Mouse (Mus musculus): ENCODE measurements around the gene Pigo. TPM values are rescaled to one million over a fixed set of nuclear protein-coding genes. Genes with fewer than 3 reads are reported as not detected.

The Pigo gene
- 10 to 100 TPM; 35.7 to 37.4 TPM for total RNA-seq (2023)

DNA sequence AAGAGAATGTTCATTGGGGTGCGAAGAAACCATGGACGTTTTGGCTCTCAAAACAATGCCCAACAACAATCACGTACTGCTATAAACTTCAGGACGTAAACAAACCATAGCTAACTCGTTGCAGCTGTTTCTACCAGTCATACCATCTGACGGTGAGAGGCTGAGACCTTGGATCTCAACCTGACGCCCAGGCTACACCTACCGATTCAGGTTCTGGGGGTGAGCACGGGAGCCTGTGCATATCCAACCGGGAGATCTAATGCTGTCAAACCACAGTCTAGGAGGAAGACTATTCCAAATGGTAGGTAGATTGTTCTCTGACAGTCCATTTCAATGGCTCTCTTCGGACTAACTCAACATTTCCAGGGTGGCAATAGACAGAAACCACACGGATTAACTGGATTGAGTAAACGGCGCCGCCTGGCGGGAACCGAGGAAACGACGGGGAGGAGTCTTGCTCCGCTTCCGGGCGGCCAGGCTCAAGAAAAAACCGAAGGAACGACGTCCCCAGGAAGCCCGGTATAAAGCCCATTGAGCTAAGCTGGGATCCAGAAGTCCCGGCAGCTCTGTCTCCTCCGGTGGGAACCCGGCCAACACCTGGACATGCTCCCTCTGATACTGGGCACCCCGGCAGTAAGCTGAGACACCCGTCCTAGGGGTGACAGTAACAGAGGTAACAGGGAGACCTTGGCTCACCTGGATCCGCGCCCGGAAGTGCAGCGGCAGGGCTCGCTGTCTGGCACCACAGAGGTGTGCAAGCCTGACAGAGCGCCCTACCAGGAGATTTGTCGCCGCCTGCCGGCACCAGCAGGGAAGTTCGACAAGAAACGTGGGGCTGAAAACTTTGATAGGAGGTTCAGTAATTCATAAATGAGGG lies at the start of gene Pigo:
Pigo (minus strand) TSS at position 736 of the 877 bp plus-strand sequence.

DNA sequence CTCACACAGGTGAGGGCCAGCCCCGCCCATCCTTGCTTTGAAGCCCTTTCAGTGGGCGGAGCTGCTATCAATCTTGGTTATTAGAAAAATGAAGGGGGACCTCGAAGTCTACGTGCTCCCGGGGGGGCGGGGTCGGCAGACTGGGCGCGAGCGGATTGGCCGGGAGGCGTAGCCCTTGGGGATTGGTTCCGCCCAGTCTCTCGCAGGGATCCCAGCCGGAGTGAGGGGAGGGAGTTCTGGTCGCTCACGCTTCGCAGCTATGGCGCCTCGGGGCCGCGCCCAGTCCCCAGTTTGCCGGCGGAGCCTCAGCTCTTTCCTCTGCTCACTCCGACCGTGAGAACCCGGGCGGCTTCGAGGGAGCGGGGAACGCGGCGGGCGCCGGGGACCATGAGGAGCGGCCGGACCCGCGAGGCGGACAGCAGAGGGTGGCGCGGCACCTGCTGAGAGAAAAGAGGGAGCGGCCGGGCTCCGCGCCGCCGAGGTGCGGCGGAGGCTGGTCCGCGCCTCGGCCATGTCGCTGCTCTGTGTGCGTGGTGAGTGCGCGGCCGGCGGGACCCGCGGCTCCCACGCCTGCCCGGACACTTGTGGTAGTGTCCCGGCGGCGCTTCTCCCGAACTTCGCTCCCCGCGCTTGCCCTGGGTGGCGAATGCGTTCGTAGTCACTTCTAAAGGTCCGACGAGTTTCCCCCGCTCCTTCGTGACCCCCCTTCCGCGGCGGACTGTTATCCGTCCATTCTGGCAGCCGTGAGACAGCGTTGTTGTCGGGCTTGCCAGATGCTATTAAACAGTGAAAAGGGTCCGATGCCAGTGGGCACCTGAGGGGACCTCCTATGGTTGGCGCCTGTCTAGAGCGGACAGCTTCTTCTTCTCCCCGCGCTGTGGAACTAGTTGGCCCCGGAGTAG lies 33.4 kb upstream of the Pigo start, which contains the start of gene Unc13b:
Unc13b (plus strand) TSS at position 201 of the 902 bp plus-strand sequence.

DNA sequence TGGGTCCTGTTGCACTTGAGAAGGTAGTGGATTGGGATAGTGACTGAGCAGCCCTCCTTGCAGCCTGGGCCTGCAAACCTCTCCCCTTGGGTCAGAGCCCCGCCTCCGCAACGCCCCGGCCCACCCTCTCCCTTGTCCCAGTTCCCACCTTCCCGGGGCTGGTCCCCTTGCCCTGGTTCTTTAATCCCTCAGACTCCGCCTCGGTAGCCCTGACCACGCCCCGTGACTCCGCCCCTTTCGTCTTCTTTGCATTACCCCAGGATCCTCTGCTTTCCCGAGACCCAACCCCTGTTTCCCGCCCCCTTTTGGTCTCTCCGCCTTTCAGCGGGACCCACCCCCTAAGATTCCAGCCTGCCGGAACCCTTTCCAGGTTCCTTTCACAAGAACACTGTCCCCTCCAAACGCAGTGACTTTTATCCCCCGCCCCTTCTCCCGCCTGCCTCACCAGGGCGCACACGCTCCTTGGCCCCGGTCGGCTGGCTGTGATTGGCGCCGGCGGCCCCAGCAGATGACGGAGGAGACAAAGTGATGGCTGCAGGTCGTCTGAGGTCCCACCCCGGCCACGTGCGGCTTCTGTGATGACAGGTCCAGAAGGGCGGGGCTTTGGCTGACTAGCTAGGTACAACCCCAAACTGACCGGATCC lies 20.2 kb upstream of the Pigo start, which contains the start of gene Fam214b:
Fam214b (minus strand) TSS at position 562 of the 644 bp plus-strand sequence.

DNA sequence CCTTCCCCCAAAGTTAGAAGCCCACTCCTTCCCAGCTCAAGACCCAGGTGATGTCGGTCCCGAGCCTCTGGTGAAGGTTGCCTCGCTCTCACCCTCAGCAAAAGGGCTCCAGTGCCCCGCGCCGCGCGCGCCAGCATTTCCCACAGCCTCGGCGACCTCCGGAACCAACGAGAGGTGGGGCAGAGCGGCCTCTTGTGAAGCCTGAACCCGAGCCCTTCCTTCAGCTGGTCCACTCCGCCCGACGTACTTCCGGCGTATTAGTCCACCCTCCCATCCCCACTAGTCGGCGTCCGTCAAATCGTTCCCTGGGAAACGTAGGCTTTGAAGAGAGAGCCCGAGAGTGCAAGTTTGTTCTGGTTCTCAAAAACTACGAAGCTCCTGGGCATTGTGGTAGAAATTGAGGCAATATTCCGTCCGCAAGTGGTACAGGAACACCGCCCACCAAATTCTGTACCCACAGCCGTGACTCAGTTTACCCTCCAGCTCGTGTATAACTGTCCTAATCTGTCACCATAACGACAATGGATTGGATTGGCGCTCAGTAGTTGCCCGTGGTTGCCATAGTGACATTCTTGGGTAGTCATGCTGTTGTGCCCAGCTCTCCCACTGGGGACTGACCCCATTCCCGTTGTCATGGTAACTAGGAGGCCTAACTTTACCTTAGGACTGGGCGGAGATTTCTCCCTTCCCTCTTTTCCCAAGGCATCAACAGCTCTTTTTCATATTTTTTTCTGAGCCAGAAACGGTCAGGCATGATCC lies 5.8 kb upstream of the Pigo start, which contains the start of gene Stoml2:
Stoml2 (minus strand) TSS at position 474 of the 759 bp plus-strand sequence.

DNA sequence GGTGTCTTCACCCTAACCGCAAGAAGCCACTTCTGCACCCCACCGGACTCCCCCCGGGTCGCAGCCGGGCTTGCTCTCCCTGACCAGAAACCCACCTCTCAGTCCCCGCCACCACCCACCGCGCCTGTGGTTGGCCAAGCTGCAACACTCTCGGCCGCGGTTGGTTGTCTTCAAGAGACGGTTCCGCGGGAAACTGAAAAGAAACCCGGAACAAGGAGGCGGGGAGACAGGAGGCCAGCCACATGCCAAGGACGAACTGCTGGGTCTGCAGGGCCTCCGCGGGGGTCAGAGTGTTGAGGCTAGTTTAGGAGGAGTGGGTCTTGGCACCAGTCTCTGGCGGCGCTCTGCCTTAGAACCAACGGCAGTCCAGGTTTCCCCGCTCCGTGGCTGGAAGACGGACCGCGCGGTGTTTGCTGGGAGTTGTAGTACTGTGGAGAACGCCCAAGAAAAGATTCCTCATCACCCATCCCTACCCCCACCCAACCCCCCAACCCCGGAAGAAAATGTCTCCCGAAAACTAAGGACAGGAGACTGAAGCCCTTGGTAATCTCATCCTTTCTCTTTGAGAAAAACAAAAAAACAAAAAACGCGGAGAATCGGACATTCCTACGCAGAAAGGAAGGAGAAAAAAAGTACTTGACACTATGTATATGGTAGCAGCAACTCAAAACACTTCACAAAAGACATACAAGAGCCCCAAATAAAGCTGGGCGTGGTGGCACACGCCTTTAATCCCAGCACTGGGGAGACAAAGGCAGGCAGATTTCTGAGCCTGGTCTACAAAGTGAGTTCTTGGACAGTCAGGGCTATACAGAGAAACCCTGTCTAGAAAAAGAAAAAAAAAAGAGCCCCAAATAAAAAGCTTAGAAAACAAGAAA lies 15.2 kb downstream of the Pigo start, which contains the start of gene Fancg:
Fancg (minus strand) TSS at position 346 of the 878 bp plus-strand sequence.

DNA sequence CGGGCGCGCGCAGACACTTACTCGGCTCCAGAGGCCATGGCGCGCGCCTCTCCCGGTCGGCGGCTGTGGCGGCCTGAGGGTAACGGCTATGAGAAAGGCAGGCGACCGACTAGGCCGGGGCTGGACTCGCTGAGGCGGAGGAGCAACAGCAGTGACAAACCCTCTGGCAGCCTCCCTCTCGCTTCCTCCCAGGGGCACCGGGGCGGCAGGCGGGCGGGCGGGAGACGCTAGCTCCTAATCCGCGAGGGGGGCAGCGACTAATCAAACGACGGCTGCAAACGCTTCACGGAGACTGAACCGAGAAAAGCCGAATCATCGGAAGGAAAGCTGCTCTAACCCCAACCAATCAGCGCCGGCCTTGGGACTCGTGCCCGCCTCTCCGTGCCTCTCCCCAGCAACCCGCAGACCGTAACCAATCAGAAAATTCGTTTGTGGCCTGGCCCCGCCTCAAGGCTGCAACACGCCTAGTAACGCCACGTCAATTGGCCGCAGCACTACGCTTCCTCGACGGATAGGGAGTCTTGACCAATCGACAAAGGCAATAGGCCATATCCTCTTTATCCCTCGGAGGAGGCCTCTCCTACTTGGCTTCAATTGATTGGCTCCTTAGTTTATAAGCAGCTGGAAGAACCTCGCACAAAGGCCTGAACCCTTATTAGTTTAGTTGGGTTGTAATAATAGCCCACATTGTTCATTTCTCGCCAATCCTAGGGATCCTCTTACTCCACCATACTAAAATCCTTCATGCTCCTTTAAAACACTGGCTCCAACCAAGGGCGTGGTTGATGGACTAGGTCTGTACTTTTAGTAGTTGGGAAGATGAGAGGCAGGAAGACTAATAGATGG lies 25.3 kb downstream of the Pigo start, which contains the start of gene Vcp:
Vcp (minus strand) TSS at position 367 of the 846 bp plus-strand sequence.

DNA sequence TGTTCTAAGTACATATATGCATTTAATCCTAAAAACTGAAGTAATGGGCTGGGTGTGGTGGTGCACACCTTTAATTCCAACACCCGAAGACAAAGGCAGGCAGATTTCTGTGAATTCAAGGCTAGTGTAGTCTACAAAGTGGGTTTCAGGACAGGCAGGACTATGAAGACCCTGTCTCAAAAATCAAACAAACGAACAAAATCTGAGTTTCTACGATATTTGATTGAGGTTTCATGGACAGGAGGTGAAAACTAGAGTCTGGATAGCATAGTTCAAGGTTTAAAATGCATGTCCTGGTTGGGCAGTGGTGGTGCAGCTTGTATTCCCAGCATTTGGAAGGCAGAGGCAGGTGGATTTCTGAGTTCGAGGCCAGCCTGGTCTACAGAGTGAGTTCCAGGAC lies 56.3 kb downstream of the Pigo start, which contains the start of gene 1700022I11Rik:
1700022I11Rik (plus strand) TSS at position 301 of the 400 bp plus-strand sequence.

Other genes starting within 250 kb of the Pigo start
- gene Fam205a1, start 171.9 kb downstream of the Pigo start, total RNA-seq (2023) = not detected
- gene Gm12394, start 169.0 kb downstream of the Pigo start, total RNA-seq (2023) = not detected
- not detected for gene Fam205c, start 151.6 kb downstream of the Pigo start, total RNA-seq (2023)
- gene Phf24, start 109.2 kb downstream of the Pigo start, total RNA-seq (2023) = not detected
- gene Dnajb5, start 76.0 kb downstream of the Pigo start, total RNA-seq (2023) = 10 to 100 TPM; 30.5 to 36.6 TPM
- 1 to 10 TPM in 1 of 2 experiments, not detected in 1; 1.2 TPM for gene 1700022I11Rik, start 56.2 kb downstream of the Pigo start, total RNA-seq (2023)
- gene Vcp, start 25.3 kb downstream of the Pigo start, total RNA-seq (2023) = 100 to 1,000 TPM; 107 to 119 TPM
- gene Fancg, start 15.3 kb downstream of the Pigo start, total RNA-seq (2023) = 10 to 100 TPM; 34.4 to 36.7 TPM
- gene Stoml2, start 5.9 kb upstream of the Pigo start, total RNA-seq (2023) = 10 to 100 TPM; 80.4 to 84.8 TPM
- 10 to 100 TPM; 20.0 to 24.6 TPM for gene Fam214b, start 20.4 kb upstream of the Pigo start, total RNA-seq (2023)
- under 1 TPM; 0.33 to 0.96 TPM for gene Unc13b, start 33.1 kb upstream of the Pigo start, total RNA-seq (2023)
- gene Atp8b5, start 241.3 kb upstream of the Pigo start, total RNA-seq (2023) = not detected